In genomic region chr13:54798740-54799139, GRCm38 (mm10) we compare ENCODE assay signal across 23 mouse cellular contexts. TPM values are rescaled to one million over a fixed set of nuclear protein-coding genes. Genes with fewer than 3 reads are reported as not detected.
DNase-seq lines count a peak whose midpoint lies in the region; TF ChIP-seq lines count a peak whose summit lies in the region.
"Had no signal": no experiment of that assay in that cellular context is flagged by ENCODE, and none has a peak within 500 bp of the region (broad histone marks: within the 10 kb centered on the region; RNA-seq: fewer than 3 reads in every experiment).

No protein-coding gene starts in this region.

- TF ChIP-seq POLR2A in testis, adult 2 months (IDR thresholded peaks at IDR 0.05; ENCODE audit: control insufficient read depth, low read depth, low read length): no peak

- no peak overlapping the region for H3K27ac ChIP-seq in testis, adult 2 months (ENCODE audit: control insufficient read depth, insufficient read depth, low read depth, low read length)
- H3K27ac ChIP-seq: embryonic facial prominence, embryonic 13.5 days; heart, embryonic 13.5 days; hindbrain, postnatal 0 days; midbrain, embryonic 12.5 days; neural tube, embryonic 15.5 days had no signal

- no peak for TF ChIP-seq CTCF in testis, adult 2 months (IDR thresholded peaks at IDR 0.05; ENCODE audit: control insufficient read depth, insufficient read depth, insufficient replicate concordance, low read depth, low read length)

- no peaks in the 10 kb centered on the region for H3K27me3 ChIP-seq in testis, adult 2 months (ENCODE audit: control insufficient read depth, insufficient read depth, low read length)

- peak; percentile 69 to 85 for DNase-seq in frontal cortex, adult 2 months (ENCODE audit: extremely low spot score in 1 of 2, low spot score in 1 of 2)
- no peak for DNase-seq in frontal cortex, postnatal 25 days (ENCODE audit: low spot score in 2 of 2)
- no peak for DNase-seq in testis, postnatal 10 days (ENCODE audit: low spot score)
- DNase-seq in right cerebral cortex, adult 2 months (ENCODE audit: low spot score in 2 of 2): peak; percentile 80 to 84
- no peak for DNase-seq in adipocyte (ENCODE audit: low spot score)
- no peak for DNase-seq in lung, postnatal 10 days
- DNase-seq: adrenal gland, postnatal 25 days; cerebellum, adult 9-10 months; kidney, adult 11 months; kidney, postnatal 14 days; lung, adult 2 months; lung, postnatal 4 days; thymus, postnatal 36 days had no signal

- H3K36me3 ChIP-seq in testis, adult 2 months (ENCODE audit: control insufficient read depth, insufficient read depth, low read length): no peaks in the 10 kb centered on the region
- H3K36me3 ChIP-seq: embryonic facial prominence, embryonic 13.5 days; heart, embryonic 13.5 days; midbrain, embryonic 12.5 days; neural tube, embryonic 15.5 days had no signal

- H3K4me1 ChIP-seq in testis, adult 2 months (ENCODE audit: control insufficient read depth, insufficient read depth, low read length): no peaks in the 10 kb centered on the region; the same call in 1 of the 2 replicates
- H3K4me1 ChIP-seq: neural tube, embryonic 15.5 days had no signal

- peak overlapping the region; percentile 68 for H3K4me3 ChIP-seq in testis, adult 2 months (ENCODE audit: control insufficient read depth, low read depth, low read length)
- H3K4me3 ChIP-seq: embryonic facial prominence, embryonic 13.5 days; heart, embryonic 13.5 days; midbrain, embryonic 12.5 days; neural tube, embryonic 15.5 days had no signal

RNA-seq across cellular contexts. Expression of gene Tspan17, which starts 9.6 kb away (rescaled TPM):
- 48.2 and 57.8 TPM in 2 replicates for polyA plus RNA-seq in frontal cortex, adult 2 months (2012; rRNA removed)
- 12.4 and 14.3 TPM in 2 replicates for polyA plus RNA-seq in testis, adult 2 months (2012; rRNA removed)

RNA-seq across cellular contexts. Expression of gene Eif4e1b, which starts 14.9 kb away (rescaled TPM):
- not detected in 2 replicates for polyA plus RNA-seq in frontal cortex, adult 2 months (2012; rRNA removed)
- polyA plus RNA-seq in testis, adult 2 months (2012; rRNA removed): 0.43 and 0.51 TPM in 2 replicates
- polyA plus RNA-seq: embryonic facial prominence, embryonic 13.5 days; gonadal fat pad, adult 2 months; heart, embryonic 13.5 days; hindbrain, postnatal 0 days; liver, embryonic 11.5 days; lung, adult 2 months; midbrain, embryonic 12.5 days; neural tube, embryonic 15.5 days; spleen, adult 2 months; stomach, embryonic 16.5 days had no signal

RNA-seq across cellular contexts. Expression of gene Sncb, which starts 32.3 kb away (rescaled TPM):
- 560 and 602 TPM in 2 replicates for polyA plus RNA-seq in frontal cortex, adult 2 months (2012; rRNA removed)
- 1.2 and 2.0 TPM in 2 replicates for polyA plus RNA-seq in testis, adult 2 months (2012; rRNA removed)
- polyA plus RNA-seq: gonadal fat pad, adult 2 months; heart, embryonic 13.5 days; liver, embryonic 11.5 days; lung, adult 2 months had no signal

RNA-seq across cellular contexts. Expression of gene Gprin1, which starts 49.1 kb away (rescaled TPM):
- 82.2 and 88.5 TPM in 2 replicates for polyA plus RNA-seq in frontal cortex, adult 2 months (2012; rRNA removed)
- polyA plus RNA-seq in testis, adult 2 months (2012; rRNA removed): 0.02 and 0.06 TPM in 2 replicates
- polyA plus RNA-seq: heart, embryonic 13.5 days had no signal

Comparison
In these comparisons a context has a peak if more than half of its experiments do, and no peak if none do; other contexts are left out.
1. DNase-seq: peak in frontal cortex, adult 2 months (2 of 2) and right cerebral cortex, adult 2 months (2 of 2); none in frontal cortex, postnatal 25 days (0 of 2), testis, postnatal 10 days (single experiment), adipocyte (single experiment) and lung, postnatal 10 days (single experiment).
2. RNA of gene Sncb, which starts 32.3 kb away (polyA plus RNA-seq): 560 to 602 TPM in frontal cortex, adult 2 months; 1.2 to 2.0 TPM in testis, adult 2 months; every median in the first group is over 100 times any median in the second.